Mouse (Mus musculus) kidney, adult 2 months (tissue): ENCODE measurements at regions not wholly inside any gene's neighbourhood (a gene's known extent, or its start where the extent isn't known, plus 50 kb on each side); places are given as distances from the start of the nearest gene placed in this dataset.

Experiments used
- CTCF ChIP-seq: fragments of 200-500 bp; conservative IDR thresholded peaks from 2 replicates; pipeline ENCODE4 v1.5.1; 2011; ENCODE audit warnings: low read depth, mild to moderate bottlenecking, control low read depth, low read length, moderate library complexity, mixed read lengths; ENCODE audit not compliant: insufficient read depth, insufficient read length
- POLR2A ChIP-seq: fragments of 200-500 bp; IDR thresholded peaks from one replicate; pipeline ENCODE4 v1.6.1; 2011; ENCODE audit warnings: low read depth, low read length, control low read depth

DNA sequence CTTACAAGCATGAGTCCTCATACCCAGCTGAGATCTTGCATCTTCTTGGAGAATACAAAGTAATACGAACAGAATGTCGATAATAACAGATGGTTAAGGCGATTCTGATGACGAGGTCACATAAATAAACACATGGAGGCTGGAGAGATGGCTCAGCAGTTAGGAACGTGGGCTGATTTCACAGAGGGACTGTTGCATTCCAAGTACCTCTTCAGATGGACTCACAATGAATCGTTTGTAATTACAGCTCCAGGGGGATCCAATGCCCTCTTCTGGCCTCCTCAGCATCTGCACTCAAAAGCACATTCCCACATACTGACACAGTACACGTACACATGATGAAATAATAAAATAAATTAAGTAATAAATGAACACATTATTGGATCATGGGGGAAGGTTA is 228.3 kb downstream of the Mreg start:
- TF ChIP-seq POLR2A (no peak), CTCF (no peak)
